Mouse (Mus musculus): Measurements from ENCODE around the gene Sdk1. TPM values are rescaled to one million over a fixed set of nuclear protein-coding genes. Genes with fewer than 3 reads are reported as not detected.

Gene Sdk1
- 4.4 and 4.6 TPM in 2 replicates for polyA plus RNA-seq (2012; rRNA removed)

GRCm38 (mm10) chr5:141240841-141241543 is at the start of gene Sdk1:
Gene Sdk1, plus strand, starts transcription at chr5:141241490.

Other genes with a start within 250 kb of the Sdk1 start
- 0.14 and 0.16 TPM in 2 replicates for gene Card11, start 240.9 kb upstream of the Sdk1 start, polyA plus RNA-seq (2012; rRNA removed)